Mouse (Mus musculus) activated CD4-positive, CD25-positive, alpha-beta regulatory T cell, adult 4 months (primary cell): Measurements from ENCODE around the gene Bin2. TPM values are rescaled to one million over a fixed set of nuclear protein-coding genes. Genes with fewer than 3 reads are reported as not detected.

Experiments used
- ATAC-seq: one replicate; pipeline ENCODE4 v1.8.0; 2017
- polyA plus RNA-seq, 2 experiments: library from polyadenylated mRNA; unstranded; fragments of 100-300 nt; shearing (Covaris generic); gene quantifications; one replicate each; pipeline ENCODE4 v1.2.1; 2017

Gene Bin2
- polyA plus RNA-seq, 2 experiments from 2014 or later: 348 to 423 TPM

DNA sequence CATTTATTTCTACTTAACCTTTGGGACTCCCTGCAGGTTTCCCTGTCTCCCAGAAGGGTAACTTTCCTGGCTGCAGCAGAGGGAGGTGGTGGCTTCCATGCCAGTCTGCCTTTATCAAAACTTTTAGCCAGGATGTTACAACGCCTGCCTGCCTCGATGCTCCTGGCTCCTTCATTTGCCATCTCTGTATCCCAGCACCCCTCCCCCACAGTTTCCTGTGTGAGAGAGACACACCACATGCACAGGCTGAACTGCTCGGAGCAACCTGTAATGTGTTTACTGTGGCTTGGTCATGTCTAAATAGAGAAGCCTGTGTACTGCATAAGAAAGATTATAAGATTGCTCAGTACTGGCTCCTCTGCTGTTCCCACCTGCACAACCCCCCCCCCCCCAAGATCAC, 11.0 kb upstream of the Bin2 start:
- ATAC-seq: no peak

- ATAC-seq: no peak
These were observed 9.7 kb upstream of the Bin2 start for GRCm38 (mm10) chr15:100679005-100679404.

DNA sequence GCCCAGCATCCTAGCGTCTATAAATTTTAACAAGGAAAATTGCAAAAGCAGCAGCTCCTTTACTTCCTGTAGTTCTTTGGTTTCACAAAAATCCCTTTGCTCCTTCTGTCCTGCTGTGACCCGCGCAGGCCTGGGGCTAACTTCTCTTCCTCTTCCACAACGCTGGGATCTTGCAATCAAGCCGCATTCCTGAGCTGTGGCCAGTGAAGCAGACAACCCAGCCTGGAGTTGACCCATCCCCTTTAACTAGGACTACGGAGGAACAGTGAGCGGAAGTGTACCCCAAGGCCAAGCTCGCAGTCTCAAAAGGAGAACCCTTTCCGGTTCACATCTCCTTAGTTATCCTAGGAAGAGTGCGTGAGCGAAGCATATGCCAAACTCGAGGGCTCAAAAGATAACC, 9.2 kb upstream of the Bin2 start:
- no peak for ATAC-seq

DNA sequence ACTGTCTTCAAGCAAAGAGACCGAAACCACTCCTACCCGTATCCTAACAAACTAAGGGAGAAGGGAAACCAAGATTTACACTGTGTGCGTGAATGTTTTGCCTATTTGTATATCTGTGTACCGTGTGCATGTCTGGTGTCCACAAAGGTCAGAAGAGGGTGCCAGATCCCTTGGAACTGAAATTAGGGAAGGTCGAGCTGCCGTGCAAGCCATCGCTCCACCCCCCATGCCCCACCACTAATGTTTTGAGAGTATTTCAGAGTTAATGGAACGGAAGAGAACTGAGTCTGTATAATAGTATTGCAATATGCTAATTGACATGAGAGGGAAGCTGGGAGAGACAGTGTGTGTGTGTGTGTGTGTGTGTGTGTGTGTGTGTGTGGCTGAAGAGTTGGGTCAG, 8.3 kb upstream of the Bin2 start:
- ATAC-seq: no peak

DNA sequence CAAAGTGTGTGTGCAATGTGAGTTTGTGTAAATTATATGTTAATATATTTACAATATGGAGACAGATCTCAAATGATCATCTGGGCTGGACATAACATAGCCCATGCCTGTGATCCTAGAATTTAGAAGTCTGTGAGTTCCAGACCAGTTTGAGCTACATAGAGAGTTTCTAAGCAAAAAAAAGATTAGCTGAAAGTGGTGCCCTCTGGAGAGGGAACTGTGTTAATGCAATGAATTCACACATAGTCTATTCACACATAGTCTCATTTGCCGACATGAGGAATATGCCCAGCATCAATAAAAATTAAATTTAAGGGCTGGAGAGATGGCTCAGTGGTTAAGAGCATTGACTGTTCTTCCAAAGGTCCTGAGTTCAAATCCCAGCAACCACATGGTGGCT, 7.2 kb upstream of the Bin2 start:
- no peak for ATAC-seq

GRCm38 (mm10) chr15:100675486-100675885, 6.1 kb upstream of the Bin2 start:
- ATAC-seq: no peak

DNA sequence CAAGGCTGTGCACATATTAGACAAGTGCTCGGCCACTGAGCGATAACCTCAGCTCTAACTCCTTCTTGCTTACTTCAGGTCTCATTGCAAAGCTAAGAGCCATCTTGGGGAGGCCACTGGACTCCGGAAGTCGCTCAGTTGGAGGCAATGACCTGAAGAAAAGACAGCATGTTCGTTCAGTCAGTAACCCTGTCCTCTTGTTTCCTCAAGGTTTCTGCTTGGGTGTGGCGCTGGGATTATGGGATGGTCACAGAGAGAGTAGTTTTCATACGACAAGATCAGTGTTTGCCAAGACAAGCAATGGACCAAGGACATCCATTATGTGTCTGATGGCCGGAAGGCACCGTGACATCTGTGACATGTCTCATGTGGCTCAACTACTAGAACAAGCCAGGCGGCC, 5.2 kb upstream of the Bin2 start:
- ATAC-seq: no peak

DNA sequence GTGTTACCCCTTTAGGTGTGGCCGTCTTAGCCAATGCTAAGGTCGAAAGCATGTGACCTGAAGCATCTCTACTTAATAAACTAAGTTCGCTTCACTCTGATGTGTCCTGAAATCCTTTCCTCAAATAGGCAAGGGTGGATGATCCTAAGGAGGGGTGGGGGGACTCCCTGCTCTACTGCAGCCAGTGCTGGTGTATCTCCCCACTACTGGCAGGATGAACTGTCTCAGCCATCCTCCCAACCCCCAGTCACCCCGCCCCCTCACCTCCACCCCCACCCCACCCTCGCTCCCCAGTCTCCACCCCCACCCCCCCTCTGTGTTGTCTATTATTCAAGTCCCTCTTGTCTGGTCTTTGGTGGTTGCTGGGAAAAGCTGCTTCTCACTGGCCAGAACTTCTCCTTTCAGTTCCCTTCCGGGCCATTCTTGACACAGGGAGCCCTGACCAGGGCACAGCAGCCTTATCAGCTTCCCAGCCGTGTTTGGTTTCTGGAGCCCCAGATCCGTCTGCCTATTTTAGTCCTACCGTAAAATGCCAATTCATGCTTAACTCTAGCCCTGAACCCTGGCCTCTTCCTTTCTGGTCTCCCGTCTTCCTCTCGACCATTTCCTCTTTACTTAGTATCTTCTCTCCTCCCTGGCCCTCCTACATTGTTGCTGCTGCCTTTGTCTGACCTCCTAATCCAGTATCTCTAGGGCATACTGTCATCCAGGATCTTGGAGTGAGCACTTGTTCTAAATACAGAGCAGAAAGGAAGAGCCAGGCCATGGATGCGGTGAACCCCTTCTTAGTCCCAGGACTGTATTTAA, 4.4 kb upstream of the Bin2 start:
- no peak for ATAC-seq

- no peak for ATAC-seq
These were observed 1.5 kb upstream of the Bin2 start for GRCm38 (mm10) chr15:100670833-100671232.

- peak; percentile 6 for ATAC-seq
These were observed 651 bp upstream of the Bin2 start for GRCm38 (mm10) chr15:100670004-100670403.

GRCm38 (mm10) chr15:100667871-100668545, 1.3 kb downstream of the Bin2 start:
- peak; percentile 48 for ATAC-seq

- no peak for ATAC-seq
These were observed 1.9 kb downstream of the Bin2 start for GRCm38 (mm10) chr15:100667420-100667819.

- no peak for ATAC-seq
These were observed 2.5 kb downstream of the Bin2 start for GRCm38 (mm10) chr15:100666851-100667250.

DNA sequence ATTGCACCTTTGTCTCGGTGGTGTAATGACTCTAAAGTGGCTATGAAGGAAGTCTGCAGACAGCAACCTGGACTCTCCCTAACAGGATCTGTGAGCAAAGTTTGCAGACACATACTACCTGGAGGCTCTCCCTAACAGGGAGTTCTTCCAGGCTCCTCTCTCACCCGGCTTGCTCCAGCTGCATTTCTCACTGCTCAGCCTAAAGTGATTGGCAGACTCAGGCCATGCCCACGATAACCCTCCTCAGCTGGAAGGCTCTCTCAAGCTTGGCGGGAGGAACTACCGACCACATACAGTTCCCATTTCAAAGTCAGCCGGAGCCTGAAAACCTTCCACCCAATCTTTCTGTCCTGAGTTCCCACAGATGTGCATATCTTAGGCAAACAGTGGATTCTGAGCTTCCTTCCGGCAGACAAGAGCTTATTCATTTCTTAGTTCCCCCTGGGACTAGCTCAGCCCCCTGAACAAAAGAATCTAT, 3.1 kb downstream of the Bin2 start:
- no peak for ATAC-seq

DNA sequence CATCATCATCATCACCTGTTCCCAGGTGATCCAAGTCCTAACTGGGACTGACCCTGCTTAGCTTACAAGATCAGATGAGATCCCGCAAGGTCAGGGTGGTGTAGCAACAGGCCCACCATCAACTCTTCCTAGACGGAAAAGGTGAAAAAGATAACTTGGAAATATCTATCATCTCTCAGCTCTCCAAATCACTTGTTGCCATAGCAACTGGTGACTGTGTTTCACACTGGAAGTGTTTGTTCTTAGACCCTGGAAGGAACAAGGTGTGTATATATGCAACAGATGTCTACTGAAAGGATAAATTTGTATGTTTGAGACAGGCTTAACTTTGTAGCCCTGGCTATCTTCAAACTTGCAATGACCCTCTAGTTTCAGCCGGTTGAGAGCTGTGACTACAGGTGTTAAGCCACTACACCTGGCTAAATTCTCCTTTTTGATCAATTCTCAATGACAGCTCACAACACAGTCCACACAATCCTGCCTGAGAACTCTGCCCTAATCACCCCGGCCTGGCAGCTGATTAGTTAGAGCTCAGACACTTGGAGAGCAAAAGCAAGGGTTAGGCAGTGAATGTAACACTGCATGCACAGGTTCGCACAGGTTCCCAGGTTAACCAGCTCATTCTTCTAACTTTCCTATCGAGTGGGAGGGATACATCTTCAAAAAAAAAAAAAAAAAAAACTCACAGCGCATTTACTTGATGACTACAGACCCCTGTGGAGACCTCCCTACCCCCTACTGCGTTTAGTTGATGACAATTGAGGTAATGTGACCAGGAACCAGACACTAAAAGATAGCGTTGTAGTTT, 3.7 kb downstream of the Bin2 start:
- ATAC-seq: no peak

DNA sequence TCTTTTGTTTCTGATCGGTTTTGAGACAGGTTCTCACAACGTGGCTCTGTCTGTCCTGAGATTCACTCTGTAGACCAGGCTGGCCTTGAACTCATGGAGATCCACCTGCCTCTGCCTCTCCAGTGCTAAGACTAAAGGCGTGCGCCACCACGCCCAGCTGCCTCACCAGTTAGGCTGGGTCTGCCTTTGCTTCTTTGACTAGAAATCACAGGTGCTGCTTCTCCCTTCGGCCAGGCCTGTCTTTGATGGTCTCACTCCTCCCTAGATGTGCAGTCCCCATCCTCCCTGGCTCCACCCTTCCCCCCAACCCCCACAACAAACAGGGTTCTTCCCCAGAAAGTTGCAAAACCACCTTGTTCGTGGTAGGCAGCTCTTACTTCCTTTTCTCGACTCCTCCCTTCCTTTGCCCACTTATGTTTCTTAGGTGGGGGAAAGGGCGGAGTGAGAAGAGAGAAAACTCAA, 4.5 kb downstream of the Bin2 start:
- ATAC-seq: peak; percentile 63

GRCm38 (mm10) chr15:100660805-100661204, 8.5 kb downstream of the Bin2 start:
- no peak for ATAC-seq

- no peak for ATAC-seq
These were observed 9.0 kb downstream of the Bin2 start for GRCm38 (mm10) chr15:100660306-100660705.

DNA sequence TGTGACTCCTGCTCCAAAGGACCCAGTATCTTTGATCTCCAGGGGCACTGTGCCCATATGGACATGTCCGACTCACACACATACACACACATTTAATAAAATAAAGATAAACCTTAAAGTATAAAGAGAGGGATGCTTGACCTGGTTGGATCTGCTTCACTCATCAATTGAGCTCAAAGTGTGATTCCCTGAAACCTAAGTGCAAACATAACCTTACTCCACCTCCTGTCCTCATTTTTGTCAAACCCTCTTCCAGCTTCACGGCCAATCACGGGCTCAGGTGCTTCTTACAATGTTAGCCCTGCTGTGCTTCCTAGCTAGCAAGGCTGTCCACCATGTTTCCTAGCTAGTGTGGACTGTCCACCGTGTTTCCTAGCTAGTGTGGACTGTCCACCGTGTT, 14.2 kb downstream of the Bin2 start:
- ATAC-seq: no peak

DNA sequence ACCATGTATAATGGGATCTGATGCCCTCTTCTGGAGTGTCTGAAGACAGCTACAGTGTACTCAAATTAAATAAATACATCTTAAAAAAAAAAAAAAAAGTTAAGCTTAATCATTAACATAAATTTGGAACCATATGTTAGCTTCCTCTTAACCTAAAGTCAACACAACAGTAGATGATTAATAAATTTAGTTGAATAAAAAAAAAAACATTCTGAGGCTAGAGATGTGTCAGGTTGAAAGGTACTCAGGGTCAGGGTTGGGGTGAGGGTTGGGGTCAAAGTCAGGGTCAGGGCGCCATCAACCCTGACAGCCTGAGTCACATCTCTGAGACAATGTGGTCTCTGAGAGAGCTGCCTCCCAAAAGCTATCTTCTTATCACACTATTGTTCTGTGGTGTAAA, 15.1 kb downstream of the Bin2 start:
- ATAC-seq: no peak

DNA sequence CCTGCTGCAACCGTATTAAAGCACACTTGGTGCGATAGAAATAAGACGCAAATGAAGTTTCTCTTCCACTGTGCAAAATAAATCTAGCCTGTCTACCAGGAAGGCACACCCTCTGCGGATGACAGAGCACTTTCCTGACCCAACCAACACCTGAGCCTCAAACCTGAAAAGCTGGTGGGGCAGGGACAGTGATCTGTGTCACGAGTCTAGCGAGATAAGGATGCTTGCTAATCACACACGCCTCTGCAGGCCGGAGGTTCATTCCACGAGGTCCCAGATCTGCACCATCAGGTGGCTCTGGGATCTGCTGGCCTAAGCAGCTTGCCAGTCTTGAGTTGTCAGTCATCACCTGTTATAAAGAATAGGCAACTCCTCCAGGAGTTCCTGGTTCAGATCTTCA, 17.7 kb downstream of the Bin2 start:
- no peak for ATAC-seq

DNA sequence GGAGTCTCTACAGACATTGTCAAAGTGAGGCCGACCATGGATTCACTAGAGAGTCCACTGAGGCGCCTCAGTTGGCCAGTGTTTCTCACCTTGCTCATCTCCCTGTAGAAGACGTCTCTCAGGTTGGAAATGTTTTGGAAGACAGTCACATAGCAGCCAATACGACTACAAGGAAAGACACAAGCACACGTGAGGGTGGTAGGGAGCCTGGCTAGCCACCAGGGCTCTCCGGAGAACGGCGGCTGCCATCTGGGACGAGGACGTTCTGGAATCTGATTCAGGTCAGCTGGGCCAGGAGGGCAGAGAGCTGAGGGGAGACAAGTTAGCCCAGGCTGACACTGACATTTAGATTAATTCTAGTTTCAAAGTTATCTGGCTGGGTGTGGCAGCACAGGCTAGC, 19.2 kb downstream of the Bin2 start:
- no peak for ATAC-seq

GRCm38 (mm10) chr15:100646161-100646560, 23.2 kb downstream of the Bin2 start:
- ATAC-seq: no peak
